Mouse (Mus musculus) T-cell, adult 66 days (primary cell): ENCODE results near the gene Slc22a1. TPM values are rescaled to one million over a fixed set of nuclear protein-coding genes. Genes with fewer than 3 reads are reported as not detected.

Source experiments
- total RNA-seq, 2 experiments: library from RNA; stranded (reverse); gene quantifications; 3 replicates in 1 of 2; 4 replicates in 1 of 2; pipeline ENCODE4 v1.2.4; 2023

Slc22a1 gene
- under 1 TPM in 1 of 2 experiments, not detected in 1; 0.73 TPM for total RNA-seq

DNA sequence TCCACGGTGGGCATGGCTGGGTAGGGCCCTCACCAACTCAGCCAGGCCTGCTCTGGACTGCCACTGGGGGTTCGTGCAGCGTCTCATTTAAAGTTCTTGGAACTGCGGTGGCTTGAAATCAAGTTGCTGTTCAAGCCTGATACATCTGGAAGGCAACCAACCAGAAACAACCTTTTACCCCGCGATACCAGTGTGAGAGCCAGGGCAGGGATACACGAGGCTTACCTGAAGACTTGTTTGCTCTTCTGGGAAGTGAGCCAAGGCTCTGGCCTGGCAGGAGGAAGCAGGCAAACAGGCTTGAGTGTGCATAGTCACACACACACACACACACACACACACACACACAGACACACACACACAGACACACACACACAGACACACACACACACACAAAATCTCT, at the start of gene Slc22a1:
Slc22a1 (minus strand) TSS at position 184 of the 400 bp plus-strand sequence.

Other genes starting within 250 kb of the Slc22a1 start
- 1 to 10 TPM; 1.0 to 1.9 TPM for gene Slc22a3, start 168.1 kb downstream of the Slc22a1 start, total RNA-seq
- under 1 TPM in 1 of 2 experiments, not detected in 1; 0.41 TPM for gene Slc22a2, start 91.7 kb downstream of the Slc22a1 start, total RNA-seq
- gene Igf2r, start 93.8 kb upstream of the Slc22a1 start, total RNA-seq: 10 to 100 TPM; 42.3 to 46.0 TPM
- not detected for gene Mas1, start 192.3 kb upstream of the Slc22a1 start, total RNA-seq
- gene Mrgprh, start 200.2 kb upstream of the Slc22a1 start, total RNA-seq: not detected
- gene Pnldc1, start 234.4 kb upstream of the Slc22a1 start, total RNA-seq: 1 to 10 TPM in 1 of 2 experiments, not detected in 1; 2.8 TPM
- gene Tcp1, start 239.9 kb upstream of the Slc22a1 start, total RNA-seq: 100 to 1,000 TPM; 208 to 219 TPM
- 10 to 100 TPM; 50.8 to 59.8 TPM for gene Mrpl18, start 240.5 kb upstream of the Slc22a1 start, total RNA-seq